Mouse (Mus musculus): ENCODE data around the gene Itga2.
A peak's percentile ranks its signal among the peaks of the same experiment; 100 is the strongest.

Itga2 gene

DNA sequence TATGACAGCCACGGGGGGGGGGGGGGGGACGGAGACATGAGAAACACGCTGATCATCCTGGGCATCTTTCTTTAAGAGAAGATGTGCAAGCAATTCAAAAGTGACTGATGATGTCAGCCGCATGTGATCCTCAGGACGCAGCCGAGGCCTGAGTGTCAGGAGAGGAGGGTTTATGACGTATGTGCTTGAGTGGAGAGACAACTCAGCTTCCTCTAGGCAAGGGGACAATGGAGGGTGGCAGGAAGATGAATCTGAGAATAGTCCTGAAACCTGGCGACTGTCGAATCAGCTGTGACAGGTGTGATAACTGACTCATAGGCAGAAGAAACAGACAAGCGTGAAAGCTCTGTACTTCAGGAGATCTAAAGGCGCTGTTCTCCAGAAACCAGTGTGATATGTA, 53.2 kb downstream of the Itga2 start:
- no peak for DNase-seq (ENCODE audit: low read depth, low spot score)

DNA sequence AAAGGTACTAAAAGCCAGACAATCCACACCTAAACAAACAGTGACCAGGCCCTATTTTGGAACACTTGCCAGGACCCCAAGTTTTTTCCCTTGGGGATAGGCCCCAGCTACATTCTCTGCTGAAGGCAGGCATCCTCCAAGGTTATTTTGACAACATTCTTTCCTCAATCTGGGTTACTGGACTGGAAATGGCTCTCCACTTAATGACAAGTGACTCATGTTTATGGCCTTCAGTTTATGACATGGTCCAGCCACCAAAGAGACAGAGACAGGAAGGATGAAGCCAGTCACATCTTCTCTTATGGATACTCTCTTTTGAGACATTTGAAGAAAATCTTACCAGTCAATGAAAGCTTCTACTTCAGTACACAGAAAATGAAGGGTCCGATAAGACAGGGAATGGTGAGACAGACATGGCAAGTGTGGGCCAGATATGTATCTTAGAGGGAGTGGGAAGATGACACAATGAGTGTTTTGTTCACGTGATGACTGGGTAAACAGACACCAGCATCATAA, 55.8 kb downstream of the Itga2 start:
- no peak for DNase-seq (ENCODE audit: low read depth, low spot score)

DNA sequence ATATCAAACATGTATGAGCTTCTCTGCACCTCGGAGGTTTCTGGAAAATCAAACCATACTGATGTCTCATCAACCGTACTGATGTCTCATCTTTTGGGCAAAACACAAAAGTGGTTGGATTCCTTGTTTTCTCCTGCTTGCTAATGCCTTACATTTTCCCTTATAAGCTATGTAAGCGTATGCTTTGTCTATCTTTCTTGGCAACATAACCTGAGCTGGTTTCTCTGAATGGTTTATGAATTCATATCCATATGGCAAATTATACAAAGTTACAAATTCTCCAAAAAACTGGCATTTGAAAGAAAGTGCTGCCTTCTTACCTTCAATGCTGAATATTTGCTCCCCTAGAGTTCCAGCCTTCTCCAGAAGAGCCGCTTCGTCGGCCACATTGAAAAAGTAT, 57.2 kb downstream of the Itga2 start:
- DNase-seq (ENCODE audit: low read depth, low spot score): no peak

DNA sequence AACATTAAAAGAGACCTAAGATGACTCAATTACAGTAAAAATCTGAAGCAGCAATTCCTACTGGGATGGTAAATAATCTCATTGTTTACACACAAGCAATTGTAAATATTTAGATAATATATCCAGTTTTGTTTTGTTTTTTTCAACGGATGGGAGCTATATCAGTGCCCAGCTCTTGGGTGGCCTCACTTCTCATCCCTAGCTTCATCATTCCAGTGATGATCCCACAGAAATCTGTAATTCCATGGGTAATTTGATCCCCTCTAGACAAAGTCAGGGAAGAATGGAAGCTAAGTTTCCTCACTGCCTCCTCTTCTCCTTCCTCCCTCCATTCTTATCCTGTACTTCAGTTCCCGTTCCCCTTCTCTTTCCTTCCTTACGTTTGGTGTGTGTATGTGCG, 74.4 kb downstream of the Itga2 start:
- DNase-seq (ENCODE audit: low read depth, low spot score): no peak

DNA sequence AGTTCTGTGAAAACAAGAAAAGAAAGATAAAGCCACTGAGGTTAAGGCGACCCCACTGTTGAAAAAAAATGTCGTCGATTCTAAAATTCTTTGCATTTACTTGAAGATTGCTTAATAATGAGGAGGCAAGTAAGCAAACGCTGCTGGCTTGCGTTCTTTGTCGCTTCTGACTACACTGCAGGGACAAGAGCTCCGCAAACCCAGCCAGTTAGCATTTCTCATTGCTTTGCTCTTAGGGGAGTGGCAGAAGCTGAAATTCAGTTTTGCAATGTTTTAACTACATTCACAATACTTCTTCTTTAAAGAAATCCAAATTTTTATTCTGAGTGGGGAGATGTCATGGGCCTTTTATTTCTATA, 75.7 kb downstream of the Itga2 start:
- DNase-seq (ENCODE audit: low read depth, low spot score): no peak

DNA sequence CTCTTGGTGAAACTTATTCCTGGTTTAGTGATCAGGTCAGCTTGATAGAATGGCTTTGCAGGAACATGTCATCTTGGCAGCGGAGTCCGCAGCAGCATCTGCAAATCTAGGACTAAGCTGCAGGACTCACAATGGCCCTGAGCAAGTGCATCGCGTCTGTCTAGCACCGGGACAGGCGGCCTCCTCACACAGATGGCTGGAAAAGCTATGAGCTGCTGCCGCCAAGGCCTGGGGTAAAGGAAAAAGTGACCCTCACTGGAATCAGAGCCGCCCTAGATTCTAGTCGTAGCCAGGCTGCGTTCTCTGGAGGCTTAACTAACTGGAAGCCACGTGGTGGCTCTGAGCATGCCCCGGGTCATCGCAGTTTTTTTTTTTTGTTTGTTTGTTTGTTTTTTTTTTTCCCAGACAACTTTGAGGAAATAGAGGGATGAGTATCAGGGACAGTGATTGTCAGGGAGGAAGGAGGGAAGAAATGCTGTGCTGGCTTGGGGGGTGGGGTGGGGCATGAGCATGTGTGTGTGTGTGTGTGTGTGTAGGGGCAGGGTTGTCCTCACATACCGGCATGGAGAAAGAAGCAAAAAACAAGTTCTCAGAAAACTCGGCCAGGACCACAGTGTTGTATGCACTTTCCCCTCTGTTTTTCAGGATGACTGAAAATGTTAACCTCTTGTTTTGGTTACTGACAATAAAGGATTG, 76.2 kb downstream of the Itga2 start:
- peak; percentile 57 for DNase-seq (ENCODE audit: low read depth, low spot score)

DNA sequence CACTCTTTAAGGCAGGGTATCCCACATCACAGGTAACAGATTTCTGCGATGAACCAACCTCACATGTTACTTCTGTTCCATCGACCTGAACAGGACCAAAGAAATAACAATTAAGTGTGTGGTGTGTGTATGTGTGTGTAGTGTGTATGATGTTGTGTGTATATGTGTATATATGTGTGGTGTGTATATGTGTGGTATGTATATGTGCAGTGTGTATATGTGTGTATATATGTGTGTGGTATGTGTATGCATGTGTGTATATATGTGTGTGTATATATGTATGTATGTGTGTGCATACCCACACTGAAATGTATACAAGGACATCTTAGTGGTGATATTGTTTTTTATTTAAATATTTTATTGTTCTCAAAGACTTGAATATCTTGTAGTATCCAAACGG, 77.5 kb downstream of the Itga2 start:
- no peak for DNase-seq (ENCODE audit: low read depth, low spot score)

DNA sequence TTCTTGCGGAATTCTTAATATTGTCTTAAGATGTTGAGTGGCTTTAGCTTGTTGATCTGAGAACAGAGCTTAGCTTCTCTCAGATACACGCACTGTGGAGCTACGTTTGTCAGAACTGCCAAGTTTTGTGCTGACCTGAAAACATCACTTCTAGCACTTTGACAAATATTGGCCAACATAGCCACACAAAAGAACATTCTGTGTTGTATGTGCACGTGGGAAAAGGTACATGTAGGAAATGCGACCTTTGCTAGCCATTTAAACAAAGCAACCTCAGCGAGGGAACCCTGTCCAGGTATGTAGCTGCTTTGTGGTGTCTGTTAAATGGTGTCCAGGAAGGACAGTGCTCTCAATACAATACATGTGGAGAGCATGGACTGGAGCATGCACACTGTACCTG, 77.9 kb downstream of the Itga2 start:
- DNase-seq (ENCODE audit: low read depth, low spot score): no peak

DNA sequence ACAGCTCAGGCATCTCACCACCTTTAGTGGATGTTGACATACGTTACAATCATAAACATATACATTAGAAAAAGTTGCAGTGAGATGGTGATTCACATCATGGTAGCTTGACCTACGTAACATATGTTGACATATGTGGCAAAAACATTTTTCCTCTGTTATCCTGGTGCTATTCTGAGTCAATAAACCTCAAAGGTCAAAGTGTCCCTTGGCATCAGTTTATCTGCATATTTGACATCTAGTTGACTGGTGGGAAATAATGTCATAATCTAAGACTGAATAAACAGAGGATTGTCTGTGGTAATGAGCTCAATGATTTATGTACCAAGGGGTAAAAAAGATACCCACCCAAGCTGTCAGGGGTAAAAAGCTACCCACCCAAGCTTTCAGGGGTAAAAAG, 78.7 kb downstream of the Itga2 start:
- no peak for DNase-seq (ENCODE audit: low read depth, low spot score)

DNA sequence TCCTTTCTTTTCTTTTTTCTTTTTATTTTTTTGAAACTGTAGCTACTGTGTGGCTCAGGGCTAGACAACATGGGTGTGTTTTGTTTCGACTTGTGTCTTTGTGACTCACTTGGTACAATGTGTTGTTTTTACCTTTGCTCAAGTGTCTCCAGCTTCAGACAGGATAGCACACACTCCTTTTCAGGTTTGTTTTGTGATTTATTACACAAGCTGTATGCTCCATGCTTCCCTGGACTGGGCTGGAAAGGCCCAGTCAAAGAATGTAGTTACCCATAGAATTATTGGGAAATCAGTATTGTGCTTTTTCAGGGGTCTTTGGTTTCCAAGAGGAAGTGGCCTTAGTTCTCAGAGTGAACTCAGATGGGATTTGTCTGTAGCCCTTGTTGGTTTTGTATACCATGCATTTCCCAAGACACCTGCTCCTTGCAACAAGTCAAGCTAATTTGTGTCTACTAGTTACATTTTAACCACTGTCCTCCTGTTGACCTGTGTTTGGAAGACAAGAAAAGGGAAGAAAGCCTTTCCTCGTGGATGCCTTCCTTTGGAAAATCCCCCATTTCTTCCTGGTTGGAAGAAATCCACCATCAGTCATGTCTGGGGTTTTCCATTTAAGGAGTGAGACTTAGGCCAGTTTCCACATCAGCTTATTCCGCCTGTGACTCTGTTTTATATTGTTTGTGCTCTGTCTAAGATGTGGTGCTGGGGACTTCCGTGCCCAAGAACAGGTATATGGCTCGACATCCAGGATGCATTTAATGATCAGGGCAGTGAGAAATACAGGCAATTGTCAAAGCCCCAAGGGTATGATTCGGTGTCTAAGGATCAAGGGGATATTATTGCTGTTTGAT, 79.4 kb downstream of the Itga2 start:
- no peak for DNase-seq (ENCODE audit: low read depth, low spot score)

DNA sequence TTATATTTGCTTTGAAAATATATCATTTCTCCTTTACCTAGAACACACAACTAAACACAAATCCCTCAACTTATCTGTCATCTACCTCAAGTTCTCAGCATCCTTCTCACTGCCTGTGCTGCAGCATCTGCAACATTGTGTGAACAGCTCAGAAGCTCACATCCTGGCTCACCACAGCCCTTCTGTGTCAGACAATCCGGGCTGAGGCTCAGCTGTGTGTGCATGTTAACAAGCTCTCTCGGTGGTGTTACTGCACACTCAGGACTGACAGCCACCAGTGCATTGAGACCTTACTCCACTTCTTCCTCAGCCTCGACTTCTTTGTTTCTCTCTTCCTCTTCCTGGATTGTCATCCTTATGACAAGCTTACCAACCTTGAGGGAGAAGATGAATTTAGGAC, 83.0 kb downstream of the Itga2 start:
- no peak for DNase-seq (ENCODE audit: low read depth, low spot score)

DNA sequence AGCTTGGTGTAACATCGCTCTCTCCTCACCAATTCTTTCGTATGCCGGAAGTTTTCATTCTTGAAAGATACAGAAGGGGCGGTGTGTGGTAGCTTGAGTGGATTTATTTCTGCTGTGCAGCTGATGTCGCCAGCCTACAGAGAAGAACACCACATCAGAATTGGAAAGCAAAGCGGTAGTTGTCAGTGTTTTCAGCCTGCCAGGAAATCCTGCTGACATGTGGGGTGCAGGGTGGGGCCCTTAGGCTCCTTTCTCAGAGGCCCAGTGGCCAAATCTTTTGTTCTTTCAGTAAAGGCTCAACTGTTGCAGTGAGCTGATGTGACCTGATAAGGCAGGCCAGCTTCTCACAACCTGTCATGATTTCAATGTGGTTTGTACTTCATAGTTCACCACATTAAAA, 86.1 kb downstream of the Itga2 start:
- DNase-seq (ENCODE audit: low read depth, low spot score): no peak

DNA sequence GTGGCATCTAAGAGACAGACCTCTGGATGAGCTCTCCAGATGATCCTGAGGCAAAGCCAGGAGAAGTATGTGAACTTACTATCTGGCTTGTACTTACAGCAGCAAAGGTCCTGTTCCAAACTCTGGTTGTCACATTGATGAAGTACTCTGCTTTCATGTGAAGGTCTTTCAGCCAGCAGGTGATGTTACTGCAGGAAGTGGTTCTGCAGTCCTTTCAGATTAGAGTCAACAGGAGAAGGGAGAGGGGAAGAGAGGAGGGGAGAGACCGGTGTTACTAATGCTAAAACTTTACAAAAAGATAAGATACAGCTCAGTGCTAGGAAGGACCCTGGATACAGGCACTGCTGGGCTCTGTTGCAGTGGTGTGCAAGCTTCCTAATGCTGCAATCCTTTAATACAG, 88.6 kb downstream of the Itga2 start:
- no peak for DNase-seq (ENCODE audit: low read depth, low spot score)

DNA sequence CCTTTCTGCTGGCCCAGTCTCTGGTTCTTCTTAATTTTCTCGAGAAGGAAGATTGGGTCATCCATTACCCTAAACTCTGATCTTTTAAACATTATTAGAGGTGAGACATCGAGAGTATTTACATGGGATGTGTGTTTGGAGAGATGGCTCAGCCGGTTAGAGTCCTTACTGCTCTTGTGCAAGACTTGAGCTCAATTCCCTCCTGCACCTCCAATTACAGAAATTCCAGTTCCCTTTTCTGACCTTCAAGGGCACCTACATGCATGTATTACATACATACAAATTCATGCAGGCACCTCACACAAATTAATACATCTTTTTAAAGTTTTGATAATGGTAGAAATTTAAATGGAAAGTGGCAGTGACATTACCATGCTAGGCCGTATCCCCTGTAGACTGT, 91.4 kb downstream of the Itga2 start:
- DNase-seq (ENCODE audit: low read depth, low spot score): no peak

DNA sequence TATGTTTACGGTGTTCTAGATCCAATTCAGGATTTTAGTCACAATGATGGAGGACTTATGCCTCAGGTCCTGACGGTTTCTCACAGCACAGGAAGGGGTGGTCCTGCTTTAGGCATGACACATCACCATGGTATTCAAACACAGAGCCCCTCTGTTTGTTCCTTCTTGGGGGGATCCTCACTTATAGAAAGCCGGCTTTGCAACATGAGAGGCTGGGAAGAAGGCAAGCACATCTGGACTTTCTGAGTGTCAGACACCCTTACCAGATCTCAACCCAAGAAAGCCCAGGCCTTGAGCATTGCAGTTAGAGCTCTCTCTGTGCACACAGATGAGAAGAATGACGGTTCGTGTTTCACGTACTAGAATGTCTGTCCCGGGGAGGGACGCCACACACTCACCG, 92.8 kb downstream of the Itga2 start:
- no peak for DNase-seq (ENCODE audit: low read depth, low spot score)

DNA sequence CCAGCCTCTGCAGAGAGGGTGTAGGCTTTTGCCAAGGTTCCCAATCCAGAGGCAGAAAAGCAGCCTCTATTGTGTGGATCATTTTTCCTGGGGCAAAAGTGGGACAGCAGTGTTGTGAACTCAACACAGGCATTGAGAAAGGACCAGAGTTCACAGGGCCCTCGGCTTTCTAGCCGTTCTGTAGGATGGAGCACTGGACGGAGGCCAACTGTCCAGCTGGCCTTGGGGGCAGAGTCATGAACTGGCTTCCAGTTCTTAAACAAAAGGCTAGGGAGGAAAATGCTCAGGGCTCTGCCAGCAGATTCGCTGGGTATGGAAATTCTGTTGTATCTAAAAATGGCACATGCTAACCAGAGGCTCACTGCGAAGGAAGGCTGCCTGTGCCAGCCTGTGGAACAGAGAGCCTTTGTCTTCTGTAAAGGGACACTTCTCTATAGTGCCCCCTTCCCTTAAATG, 93.3 kb downstream of the Itga2 start:
- no peak for DNase-seq (ENCODE audit: low read depth, low spot score)

DNA sequence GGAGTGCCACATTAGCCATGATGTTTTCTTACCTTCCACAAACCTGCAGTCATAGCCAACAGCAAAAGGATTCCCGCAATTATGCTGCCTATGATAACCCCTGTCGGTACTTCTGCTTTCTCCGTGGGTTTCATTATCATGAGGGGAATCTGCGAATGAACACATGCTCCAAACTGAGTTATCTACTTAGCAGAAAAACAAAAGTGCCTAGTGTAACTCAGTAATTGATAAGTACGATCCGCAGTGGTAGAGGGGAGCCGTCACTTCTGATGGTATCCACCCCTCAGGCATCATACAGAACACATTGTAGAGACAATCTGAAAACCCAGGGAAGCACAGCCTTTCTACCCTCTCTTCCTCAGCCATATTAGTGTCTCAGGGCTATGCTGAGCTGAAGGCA, 94.8 kb downstream of the Itga2 start:
- no peak for DNase-seq (ENCODE audit: low read depth, low spot score)

DNA sequence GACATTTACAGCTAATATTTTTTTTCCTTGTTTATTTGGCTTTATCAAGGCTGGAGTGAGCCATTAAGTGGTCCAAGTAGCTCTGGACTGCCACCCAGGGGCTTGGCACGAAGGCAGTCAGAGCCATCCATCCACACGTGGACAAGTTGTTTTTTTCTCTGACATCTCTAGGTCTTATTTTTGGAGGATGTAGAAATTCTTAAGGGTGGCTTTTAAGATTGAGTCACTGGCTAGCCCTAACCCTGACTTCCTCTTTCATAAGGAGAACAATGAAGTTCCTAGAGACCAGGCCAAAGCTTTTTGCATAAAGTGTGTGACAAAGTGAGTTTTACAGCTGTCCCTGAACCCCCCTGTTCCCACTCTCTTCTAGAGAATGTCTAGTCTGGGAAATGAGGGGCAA, 97.3 kb downstream of the Itga2 start:
- DNase-seq (ENCODE audit: low read depth, low spot score): no peak

DNA sequence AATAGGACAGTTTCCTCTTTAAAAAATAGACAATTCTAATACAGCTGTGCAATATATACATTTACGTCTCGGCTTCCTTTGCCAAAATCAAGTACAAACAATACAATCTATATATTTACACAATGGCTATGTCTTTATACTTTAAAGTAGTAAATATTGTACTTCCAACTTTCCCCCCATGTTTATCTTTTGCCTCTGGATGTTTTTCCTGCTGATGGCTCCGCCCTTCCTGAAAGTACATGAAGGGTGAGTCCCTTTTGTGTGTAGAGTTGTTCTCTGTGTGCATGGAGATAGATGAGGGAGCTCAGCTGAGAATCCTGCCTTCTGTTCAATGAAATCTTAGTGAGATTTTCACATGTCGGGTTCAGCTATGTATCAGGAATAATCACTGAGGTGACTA, 98.5 kb downstream of the Itga2 start:
- no peak for DNase-seq (ENCODE audit: low read depth, low spot score)

DNA sequence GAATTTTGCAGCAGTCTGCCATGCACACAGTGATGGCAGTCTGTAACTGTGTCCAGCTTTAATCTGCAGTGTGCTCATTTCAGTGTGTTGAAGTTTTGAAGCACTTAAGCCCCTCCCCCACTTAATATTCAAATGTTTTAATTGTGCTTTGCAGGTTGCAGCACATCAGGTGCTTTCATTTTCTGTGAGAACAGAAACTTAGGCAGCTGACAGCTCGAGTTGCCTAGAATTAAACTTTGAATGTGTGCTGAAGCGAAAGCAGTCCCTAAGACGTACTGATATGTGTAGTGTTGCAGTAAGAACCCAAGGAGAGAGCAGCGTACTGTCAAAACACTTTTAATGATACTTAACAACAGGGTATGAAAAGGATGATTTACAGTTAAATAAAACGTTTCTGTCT, 99.1 kb downstream of the Itga2 start:
- DNase-seq (ENCODE audit: low read depth, low spot score): no peak

DNA sequence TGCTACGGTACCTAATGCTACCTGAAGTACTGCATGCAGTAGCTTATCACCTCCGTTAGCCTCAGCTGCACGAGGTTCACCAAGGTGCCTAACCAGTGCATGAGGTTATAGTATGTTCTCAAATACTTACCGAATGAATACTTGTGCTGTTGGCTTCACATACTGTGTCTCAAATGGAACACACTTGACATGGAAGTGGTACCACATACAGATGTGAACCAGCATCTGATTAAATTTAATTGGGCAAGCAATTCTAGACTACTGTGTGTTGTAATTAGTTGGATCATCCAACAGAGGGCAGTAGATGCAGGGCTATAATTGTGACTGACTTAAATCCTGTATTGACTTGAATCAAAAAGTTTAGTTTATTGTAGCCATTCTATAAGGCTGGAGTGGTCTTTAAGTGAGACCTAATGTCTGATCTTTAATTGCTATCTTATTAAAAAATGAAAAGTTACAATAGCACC, 100.5 kb downstream of the Itga2 start:
- DNase-seq (ENCODE audit: low read depth, low spot score): no peak

DNA sequence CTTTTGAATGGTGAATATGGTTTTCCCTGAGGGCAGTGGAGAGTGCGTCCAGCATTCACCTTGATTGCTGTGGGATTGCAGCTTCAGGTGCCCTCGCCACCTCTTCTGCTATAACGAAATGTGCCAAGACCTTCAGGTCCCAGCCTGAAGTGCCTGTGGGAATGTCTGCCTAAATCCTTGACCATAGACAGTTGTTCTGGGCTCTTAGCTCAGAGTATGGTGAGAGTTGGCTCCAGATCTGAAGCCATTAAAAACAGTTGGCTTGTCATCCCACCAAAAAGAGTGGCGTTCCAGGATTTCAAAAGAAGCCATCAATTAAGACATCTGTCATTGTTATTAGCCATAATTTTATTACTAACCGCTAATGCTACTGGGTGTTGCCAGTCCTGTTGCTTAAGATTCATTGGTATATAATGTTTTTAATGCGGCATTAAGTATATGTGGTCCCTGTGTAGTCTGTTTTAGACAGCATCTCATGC, 106.5 kb downstream of the Itga2 start:
- no peak for DNase-seq (ENCODE audit: low read depth, low spot score)

DNA sequence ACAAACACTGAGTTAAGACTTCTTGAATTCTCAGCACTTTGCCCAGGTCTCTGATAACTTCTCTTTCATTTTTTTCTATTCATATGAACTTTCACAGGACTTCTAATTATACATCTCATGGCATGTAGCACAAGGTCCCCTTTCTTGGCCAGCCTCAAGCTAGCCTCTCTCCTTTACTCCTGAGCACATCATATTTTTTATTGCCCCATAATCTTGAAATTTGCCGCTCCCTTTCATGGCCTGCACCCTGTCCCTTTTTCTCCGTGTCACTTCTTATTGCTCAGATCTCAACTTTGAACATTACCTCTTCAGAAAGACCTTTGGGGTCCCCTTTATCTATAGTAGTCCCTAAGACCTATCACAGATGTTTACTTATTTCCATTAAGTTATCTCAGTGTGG, 109.0 kb downstream of the Itga2 start:
- DNase-seq (ENCODE audit: low read depth, low spot score): no peak
